Mouse (Mus musculus): ENCODE data around the gene Coq2.

Gene Coq2

DNA sequence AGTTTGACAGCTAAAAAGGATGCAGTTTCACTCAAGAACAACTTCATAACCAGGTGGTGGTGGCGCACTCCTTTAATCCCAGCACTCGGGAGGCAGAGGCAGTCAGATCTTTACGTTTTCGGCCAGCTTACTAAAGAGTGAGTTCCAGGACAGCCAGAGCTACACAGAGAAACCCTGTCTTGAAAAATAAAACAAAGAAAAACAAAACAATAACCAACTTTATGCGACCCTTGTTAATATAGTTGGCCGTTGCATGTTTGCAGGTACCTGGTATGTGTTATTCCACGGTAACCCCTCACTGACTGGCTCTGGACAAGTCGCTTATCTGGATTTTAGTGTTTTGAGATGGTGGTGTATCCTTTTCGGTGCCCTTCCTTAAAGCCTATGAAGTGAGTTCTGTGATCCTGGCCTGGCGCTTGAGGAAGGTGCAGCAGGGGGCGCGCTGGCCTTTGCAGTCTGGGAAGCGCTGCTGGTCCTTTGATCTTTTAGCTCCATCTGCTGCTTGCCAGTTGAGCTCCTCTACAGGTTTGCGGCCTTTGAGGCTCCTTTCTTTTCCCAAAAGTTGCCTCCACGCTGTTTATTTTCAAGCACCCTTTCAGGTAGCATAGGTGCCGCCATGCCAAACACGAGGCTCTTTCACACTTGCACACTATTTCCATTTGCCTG, at the start of gene Coq2:
TSS of gene Coq2 (minus strand) at position 430 of the 666 bp plus-strand sequence.
- peak; percentile 84 for DNase-seq (ENCODE audit: low spot score)

GRCm38 (mm10) chr5:100719235-100720088, 44.5 kb upstream of the Coq2 start, which contains the start of gene Hpse:
Gene Hpse, minus strand, starts transcription at chr5:100719716.
- no peak for DNase-seq (ENCODE audit: low spot score)

- DNase-seq (ENCODE audit: low spot score): no peak
These were observed 41.8 kb upstream of the Coq2 start for GRCm38 (mm10) chr5:100716762-100717161.

DNA sequence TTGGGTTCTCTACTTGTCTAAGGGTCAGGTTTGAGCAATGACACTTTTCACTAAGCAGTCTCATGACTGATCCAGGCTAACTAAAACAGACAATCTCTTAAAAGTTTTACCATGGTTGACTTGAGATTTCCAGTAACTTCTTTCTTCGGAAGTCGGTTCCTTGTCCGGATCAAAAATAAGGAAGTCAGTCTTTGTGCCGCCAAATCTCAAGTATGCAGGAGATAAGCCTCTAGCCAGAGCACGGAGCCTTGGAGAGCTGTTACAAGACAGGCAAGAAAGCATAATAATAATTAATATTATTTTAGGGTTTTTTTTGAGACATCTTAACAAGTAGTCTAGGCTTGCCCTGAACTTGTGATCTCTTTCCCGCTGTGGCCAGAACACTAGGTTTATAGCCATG, 36.3 kb upstream of the Coq2 start:
- DNase-seq (ENCODE audit: low spot score): no peak

DNA sequence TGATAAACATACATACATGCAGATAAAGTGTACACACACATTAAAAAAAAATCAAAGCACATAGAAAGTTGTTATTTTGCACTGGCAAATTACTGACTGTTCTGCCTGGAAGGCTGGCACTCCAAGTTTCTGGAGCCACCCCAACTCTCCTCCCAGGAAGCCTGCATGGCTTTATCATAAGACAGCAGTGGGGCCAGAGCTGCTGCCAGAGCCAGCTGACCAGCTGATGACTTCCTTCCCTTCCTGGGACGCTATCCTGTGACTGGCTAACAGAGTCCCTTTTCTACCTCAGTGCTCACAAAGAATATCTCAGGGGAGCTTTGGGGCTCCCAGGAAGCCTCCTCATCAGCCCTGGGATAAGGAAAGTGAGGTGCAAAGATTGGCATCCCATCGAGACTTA, 35.1 kb upstream of the Coq2 start:
- no peak for DNase-seq (ENCODE audit: low spot score)

DNA sequence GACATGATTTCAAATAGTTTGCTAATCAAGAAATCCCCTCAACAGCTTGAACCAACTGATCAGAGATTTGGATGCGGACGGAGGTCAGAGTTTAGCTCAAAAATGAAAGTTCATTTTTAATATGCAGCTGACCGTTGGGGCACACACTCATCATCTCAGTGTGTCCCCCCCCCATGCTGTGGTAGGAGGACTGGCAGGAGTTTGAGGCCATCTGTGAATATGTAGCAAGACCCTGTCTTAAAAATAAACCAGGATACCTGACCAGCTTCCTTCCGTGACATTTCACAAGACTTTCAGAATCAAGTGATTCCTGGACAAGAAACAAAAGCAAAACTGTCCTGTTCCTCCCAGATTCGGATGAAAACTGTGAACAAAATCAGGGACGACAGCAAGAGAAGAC, 34.1 kb upstream of the Coq2 start:
- no peak for DNase-seq (ENCODE audit: low spot score)

- DNase-seq (ENCODE audit: low spot score): no peak
These were observed 31.7 kb upstream of the Coq2 start for GRCm38 (mm10) chr5:100706675-100707074.

GRCm38 (mm10) chr5:100704272-100704671, 29.3 kb upstream of the Coq2 start:
- DNase-seq (ENCODE audit: low spot score): peak; percentile 10

DNA sequence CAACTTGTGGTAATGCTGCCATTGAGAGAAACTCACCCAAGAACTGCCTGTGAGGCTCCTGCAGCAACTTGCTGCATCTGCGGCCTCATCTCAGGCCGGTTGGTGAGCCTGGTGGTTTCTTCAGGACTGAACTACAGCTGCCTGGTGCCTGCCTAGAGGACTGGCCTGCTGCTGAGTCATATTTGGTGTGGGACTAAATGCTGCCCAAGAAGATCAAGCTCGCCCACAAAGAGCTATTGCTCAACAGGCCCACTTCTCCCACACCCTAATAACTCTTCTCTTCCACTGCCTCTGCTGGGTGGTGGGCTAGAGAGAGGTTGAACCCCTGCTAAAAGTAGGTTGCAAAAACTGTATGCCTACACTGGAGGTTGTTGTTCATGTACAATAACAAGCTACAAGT, 27.4 kb upstream of the Coq2 start:
- no peak for DNase-seq (ENCODE audit: low spot score)

GRCm38 (mm10) chr5:100700861-100701620, 26.1 kb upstream of the Coq2 start:
- DNase-seq (ENCODE audit: low spot score): no peak

DNA sequence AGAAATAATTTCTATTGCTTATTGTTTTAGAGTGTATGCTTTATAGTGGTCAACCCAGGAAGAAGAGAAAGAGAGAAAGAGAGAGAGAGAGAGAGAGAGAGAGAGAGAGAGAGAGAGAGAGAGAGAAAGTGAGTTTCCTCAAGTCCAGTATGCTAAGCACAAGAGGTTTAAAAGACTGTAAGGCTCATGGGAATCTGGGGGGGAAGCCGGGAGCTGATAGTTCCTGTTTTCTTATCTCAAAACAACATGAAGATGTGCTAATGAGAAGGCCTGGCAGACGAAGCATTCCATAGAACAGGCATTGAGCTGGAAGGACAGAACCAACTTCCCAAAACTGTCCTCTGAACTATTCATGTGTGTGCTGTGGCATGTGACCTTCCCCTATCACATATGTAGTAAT, 22.9 kb upstream of the Coq2 start:
- no peak for DNase-seq (ENCODE audit: low spot score)

GRCm38 (mm10) chr5:100697398-100697797, 22.5 kb upstream of the Coq2 start:
- no peak for DNase-seq (ENCODE audit: low spot score)

GRCm38 (mm10) chr5:100685631-100686030, 10.7 kb upstream of the Coq2 start:
- no peak for DNase-seq (ENCODE audit: low spot score)

- DNase-seq (ENCODE audit: low spot score): no peak
These were observed 5.6 kb upstream of the Coq2 start for GRCm38 (mm10) chr5:100680542-100680933.

DNA sequence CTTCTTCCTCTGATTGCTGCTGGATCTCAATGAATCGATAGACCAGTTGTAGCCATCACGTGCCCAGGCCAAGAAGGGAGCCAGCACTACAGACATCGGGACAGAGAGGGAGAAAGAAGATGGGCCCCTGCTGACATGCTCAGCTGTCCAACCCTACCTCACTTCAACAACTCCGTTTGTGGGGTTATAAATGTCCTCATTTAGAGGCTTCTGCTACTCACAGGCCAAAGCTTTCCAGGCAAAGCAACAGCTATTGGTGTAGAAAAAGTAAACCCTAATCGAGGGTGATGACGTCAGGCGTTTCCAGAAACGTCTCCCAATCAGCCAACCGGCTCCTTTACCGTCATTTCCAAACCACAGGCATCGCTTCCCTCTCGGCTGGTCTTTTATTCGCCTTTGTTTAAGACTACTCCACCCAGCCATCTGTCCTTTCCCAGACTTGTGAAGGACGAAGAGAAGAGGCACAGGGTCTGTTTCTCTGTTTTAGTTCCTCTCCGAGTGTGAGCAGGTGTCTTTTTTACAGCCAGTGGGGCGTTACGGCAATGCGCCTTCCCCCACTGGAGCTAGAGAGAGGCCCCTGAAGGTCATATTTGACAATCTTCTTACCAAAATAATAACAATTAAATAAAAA, 5.1 kb upstream of the Coq2 start:
- no peak for DNase-seq (ENCODE audit: low spot score)

- peak; percentile 82 for DNase-seq (ENCODE audit: low spot score)
These were observed 1.0 kb downstream of the Coq2 start for GRCm38 (mm10) chr5:100673745-100674486.

DNA sequence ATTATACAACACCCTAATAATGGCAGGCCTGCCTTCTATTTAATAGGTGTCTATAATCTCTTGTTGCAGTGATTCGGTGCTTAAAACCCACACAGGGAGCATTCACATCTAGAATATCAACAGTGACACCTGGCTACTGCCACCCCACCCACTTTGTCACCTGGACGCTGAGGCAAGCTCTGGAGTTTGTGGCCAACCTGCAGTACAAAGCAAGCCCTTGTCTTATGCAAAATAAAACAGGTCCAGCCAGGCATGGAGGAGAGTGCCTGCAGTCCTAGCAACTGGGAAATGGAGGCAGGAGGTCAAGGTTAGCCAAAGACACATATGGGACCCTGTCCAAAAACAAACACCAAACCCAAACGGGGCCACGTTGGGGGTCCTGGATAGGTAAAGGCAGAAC, 2.5 kb downstream of the Coq2 start:
- DNase-seq (ENCODE audit: low spot score): no peak

DNA sequence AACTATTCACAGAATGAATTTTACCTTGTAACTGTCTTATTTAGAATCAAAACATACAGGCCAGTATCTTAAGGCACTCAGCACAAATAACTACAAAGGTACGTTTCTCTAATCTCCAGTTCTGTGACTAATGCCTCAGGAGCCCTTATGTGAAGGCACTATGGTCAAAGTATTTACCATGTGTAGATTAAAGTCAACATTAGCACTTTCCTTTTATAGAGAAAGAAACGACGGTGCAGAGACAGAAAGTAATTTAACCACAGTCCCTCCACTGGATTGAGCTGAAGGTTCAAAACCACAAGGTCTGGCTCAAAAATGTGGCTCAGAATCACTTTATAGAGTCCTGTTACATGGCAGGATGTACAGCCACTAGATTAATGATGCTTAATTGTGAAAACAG, 3.0 kb downstream of the Coq2 start:
- no peak for DNase-seq (ENCODE audit: low spot score)

DNA sequence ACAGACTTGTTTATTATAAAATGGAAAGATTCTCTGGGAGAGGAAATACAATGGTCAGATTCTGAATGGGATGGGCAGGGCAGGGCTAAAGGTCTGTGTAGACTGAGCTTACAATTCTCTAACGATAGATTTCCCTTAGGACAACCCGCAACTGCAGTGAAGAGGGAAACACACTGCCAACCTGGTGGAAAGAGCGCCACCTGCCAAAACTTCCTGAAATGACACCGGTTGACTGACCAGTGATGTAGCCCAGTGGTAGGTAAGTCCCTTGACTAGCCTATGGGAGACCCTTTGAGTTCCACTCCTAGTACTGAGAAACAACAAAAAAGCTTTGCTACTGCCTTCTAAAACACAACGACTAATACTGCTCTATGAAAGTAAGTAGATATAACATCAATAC, 3.5 kb downstream of the Coq2 start:
- peak; percentile 52 for DNase-seq (ENCODE audit: low spot score)

GRCm38 (mm10) chr5:100666965-100667364, 8.0 kb downstream of the Coq2 start:
- no peak for DNase-seq (ENCODE audit: low spot score)

DNA sequence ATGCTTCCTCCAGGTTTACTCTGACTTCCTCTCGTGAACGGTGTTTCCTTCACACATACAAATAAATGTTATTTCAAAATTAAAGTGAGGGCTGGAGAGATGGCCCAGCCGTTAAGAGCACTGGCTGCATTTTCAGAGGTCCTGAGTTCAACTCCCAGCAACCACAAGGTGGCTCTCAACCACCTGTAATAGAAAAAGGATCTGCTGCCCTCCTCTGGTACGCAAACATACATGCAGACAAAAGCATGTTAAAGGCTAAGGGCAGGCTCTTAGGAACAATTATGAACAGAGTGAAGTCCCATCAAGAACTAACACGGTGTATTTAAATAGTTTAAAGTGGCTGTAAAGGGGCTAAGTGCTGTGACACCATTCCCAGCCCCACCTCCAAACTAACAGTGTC, 11.1 kb downstream of the Coq2 start:
- peak; percentile 49 for DNase-seq (ENCODE audit: low spot score)

GRCm38 (mm10) chr5:100663011-100663410, 11.9 kb downstream of the Coq2 start:
- DNase-seq (ENCODE audit: low spot score): no peak
